Mouse (Mus musculus) forebrain, embryonic 14.5 days (tissue): ENCODE measurements around the gene Zfp68. TPM values are rescaled to one million over a fixed set of nuclear protein-coding genes. Genes with fewer than 3 reads are reported as not detected.
"Not testable (repeated sequence)": the region's sequence is repeated elsewhere in the genome, so short reads cannot be mapped to it uniquely, and the experiment has no call there.

Source experiments
- ATAC-seq: fragments of 200-750 bp; cut with Nextera tagmentation; 2 replicates; pipeline ENCODE4 v1.8.0; 2017; ENCODE audit warnings: mild to moderate bottlenecking, moderate library complexity
- DNase-seq: peaks from one replicate; pipeline ENCODE4 v3.0.0-alpha.2; 2015; ENCODE audit warnings: low spot score
- H3K27ac ChIP-seq: fragments of 300-500 bp; sonication (generic); 2 replicates; pipeline ENCODE4 v1.5.1; 2014; ENCODE audit warnings: low read depth, mild to moderate bottlenecking, control low read depth, low read length, moderate library complexity
- H3K27me3 ChIP-seq: fragments of 300-500 bp; sonication (generic); replicated peaks from 2 replicates; pipeline ENCODE4 v1.6.1; 2014; ENCODE audit warnings: low read length, control low read depth, mixed read lengths; ENCODE audit not compliant: control insufficient read depth, insufficient read depth
- H3K36me3 ChIP-seq: fragments of 300-500 bp; sonication (generic); 2 replicates; pipeline ENCODE4 v1.6.1; 2014; ENCODE audit warnings: low read length, control low read depth; ENCODE audit not compliant: control insufficient read depth, insufficient read depth
- H3K4me1 ChIP-seq: fragments of 300-500 bp; sonication (generic); 2 replicates; pipeline ENCODE4 v1.6.1; 2014; ENCODE audit warnings: antibody characterized with exemption, low read length, control low read depth; ENCODE audit not compliant: control insufficient read depth, insufficient read depth
- H3K4me2 ChIP-seq: fragments of 300-500 bp; sonication (generic); 2 replicates; pipeline ENCODE4 v1.6.1; 2014; ENCODE audit warnings: mild to moderate bottlenecking, control low read depth, low read length
- H3K4me3 ChIP-seq: fragments of 300-500 bp; sonication (generic); 2 replicates; pipeline ENCODE4 v1.5.1; 2014; ENCODE audit warnings: low read depth, low read length, control low read depth
- H3K9ac ChIP-seq: fragments of 300-500 bp; sonication (generic); 2 replicates; pipeline ENCODE4 v1.6.1; 2014; ENCODE audit warnings: mild to moderate bottlenecking, low read length, control low read depth, moderate library complexity
- H3K9me3 ChIP-seq: fragments of 300-500 bp; sonication (generic); replicated peaks from 2 replicates; pipeline ENCODE4 v1.6.1; 2016; ENCODE audit warnings: low read length, control low read depth, mixed read lengths; ENCODE audit not compliant: control insufficient read depth
- WGBS: fragments of 180-500 bp; shearing (Covaris S2); extraction: QIAGEN DNeasy Blood & Tissue Kit; methylation state at CpG from one replicate; pipeline ENCODE4 v1.1.7; 2014; 5-methylcytosine and 5-hydroxymethylcytosine counted together
- polyA plus RNA-seq: library from polyadenylated mRNA; unstranded; fragments of >200 nt; fragmentation: Nextera tagmentation; extraction: Ambion mirVana; gene quantifications from 2 replicates; pipeline ENCODE4 v1.2.1, GENCODE M21; 2014

The Zfp68 gene
- polyA plus RNA-seq, 1 experiment from 2014 or later: 122 TPM

GRCm38 (mm10) chr5:138623478-138623875, 3.9 kb upstream of the Zfp68 start:
- Histone ChIP-seq H3K36me3 (no peaks in the 10 kb centered on the region), H3K9me3 (no peaks in the 10 kb centered on the region), H3K27me3 (no peaks in the 10 kb centered on the region), H3K4me1 (peaks cover 19% of the 10 kb centered on the region), H3K27ac (no peak overlapping the region), H3K4me2 (peak overlapping the region; percentile 75), H3K9ac (peak overlapping the region; percentile 99), H3K4me3 (peak overlapping the region; percentile 78)
- ATAC-seq (no peak), DNase-seq (no peak)
- 9% methylated on average over 3 of the region's 3 CpGs for WGBS

DNA sequence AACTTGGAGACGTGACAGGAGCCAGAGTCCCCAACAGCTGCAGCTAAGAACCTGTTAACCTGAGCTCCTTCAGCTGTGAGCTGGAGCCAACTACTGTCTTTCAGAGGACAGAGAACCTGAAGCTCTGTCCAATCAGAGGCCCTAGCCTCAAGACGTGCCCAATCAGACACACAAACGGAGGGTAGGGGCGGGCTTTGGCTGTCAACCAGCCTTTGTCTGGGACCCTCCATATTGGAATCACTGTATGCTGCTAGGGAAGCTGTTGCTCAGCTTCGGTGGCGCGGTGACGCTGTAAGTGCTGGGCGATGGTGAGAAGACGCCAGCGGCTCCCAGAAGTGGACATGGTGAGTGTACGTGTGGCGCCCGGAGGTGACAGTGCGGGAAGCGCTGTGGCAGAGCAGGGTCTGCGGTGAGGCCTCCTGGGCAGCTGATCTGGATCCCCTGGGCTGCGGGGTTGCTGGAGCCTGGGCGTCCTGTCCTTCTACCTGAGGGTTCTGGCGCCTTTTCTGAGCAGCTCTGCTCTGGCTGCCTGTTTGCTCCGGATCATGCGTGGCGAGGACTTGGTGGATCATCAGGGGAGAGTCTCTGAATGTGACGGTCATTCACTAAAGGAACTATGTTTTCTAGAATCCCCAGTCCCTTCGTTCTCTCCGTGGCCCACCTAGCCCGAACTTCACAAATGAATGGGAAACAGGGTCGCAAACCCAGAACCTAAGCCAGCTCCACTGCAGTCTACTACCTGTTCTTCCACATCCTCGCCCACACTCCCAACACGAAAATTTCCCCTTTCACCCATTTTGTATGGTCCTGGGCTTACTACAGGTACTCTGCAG, 3.3 kb upstream of the Zfp68 start, which contains the start of gene A430033K04Rik:
Gene A430033K04Rik (plus strand): TSS at position 215 of the 833 bp plus-strand sequence.
- H3K9ac ChIP-seq: peak within 1 kb of the TSS; percentile 99
- ATAC-seq (peak; percentile 93), DNase-seq (peak; percentile 98)
- H3K36me3 ChIP-seq: peaks cover 5% of the 10 kb centered on the region; the same call in 1 of the 2 replicates
- H3K4me1 ChIP-seq: peaks cover 19% of the 10 kb centered on the region
- no peaks in the 10 kb centered on the region for H3K27me3 ChIP-seq
- H3K4me2 ChIP-seq: peak within 1 kb of the TSS; percentile 75
- peak within 1 kb of the TSS; percentile 78 for H3K4me3 ChIP-seq
- WGBS: under 1% methylated on average over 29 of the region's 30 CpGs
- peaks cover 1% of the 10 kb centered on the region; the same call in 1 of the 2 replicates for H3K9me3 ChIP-seq
- H3K27ac ChIP-seq: peak within 1 kb of the TSS; percentile 94

- peaks cover 25% of the 10 kb centered on the region for H3K36me3 ChIP-seq
- ATAC-seq (no peak), DNase-seq (no peak)
- no peak overlapping the region for H3K4me3 ChIP-seq
- H3K9me3 ChIP-seq: peaks cover 20% of the 10 kb centered on the region
- no peaks in the 10 kb centered on the region for H3K27me3 ChIP-seq
- H3K4me2 ChIP-seq: no peak overlapping the region
- no peak overlapping the region for H3K9ac ChIP-seq
- no peak overlapping the region for H3K27ac ChIP-seq
- 77% methylated on average over 5 of the region's 5 CpGs for WGBS
- peaks cover 19% of the 10 kb centered on the region for H3K4me1 ChIP-seq
Measured at GRCm38 (mm10) chr5:138620836-138621235, 1.3 kb upstream of the Zfp68 start.

GRCm38 (mm10) chr5:138618353-138618752, 1.2 kb downstream of the Zfp68 start:
- Histone ChIP-seq H3K4me3 (peak overlapping the region; percentile 48), H3K36me3 (peaks cover 50% of the 10 kb centered on the region), H3K27ac (no peak overlapping the region), H3K9ac (no peak overlapping the region), H3K9me3 (peaks cover 41% of the 10 kb centered on the region), H3K4me2 (peak overlapping the region; percentile 54), H3K27me3 (no peaks in the 10 kb centered on the region), H3K4me1 (peaks cover 3% of the 10 kb centered on the region; the same call in 1 of the 2 replicates)
- DNase-seq (no peak), ATAC-seq (no peak)
- 92% methylated on average over 1 of the region's 1 CpGs for WGBS

GRCm38 (mm10) chr5:138587396-138587795, 32.2 kb downstream of the Zfp68 start:
- Histone ChIP-seq H3K4me3 (no peak overlapping the region), H3K9ac (no peak overlapping the region), H3K27me3 (no peaks in the 10 kb centered on the region), H3K36me3 (no peaks in the 10 kb centered on the region), H3K9me3 (no peaks in the 10 kb centered on the region), H3K4me2 (no peak overlapping the region), H3K4me1 (no peaks in the 10 kb centered on the region), H3K27ac (no peak overlapping the region)
- no peak for DNase-seq
- 92% methylated on average over 6 of the region's 6 CpGs for WGBS
- ATAC-seq: no peak

DNA sequence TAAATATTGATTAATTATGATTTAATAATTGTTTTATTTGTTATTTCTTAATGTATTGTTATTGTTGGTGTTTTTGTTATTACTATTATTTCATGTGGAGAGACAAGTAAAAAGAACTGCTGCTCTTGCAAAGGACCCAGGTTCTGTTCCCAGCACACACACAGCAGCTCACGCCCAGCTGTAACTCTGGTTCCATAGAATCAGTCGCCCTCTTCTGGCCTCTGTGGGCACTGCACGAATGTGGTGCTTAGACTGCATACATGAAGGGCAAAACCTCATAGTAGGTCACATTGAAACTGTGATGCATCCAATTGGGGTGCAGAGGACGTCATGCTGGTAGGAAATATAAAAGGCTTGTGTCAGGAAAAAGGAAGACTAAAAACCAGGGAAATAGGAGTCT, 47.9 kb downstream of the Zfp68 start:
- no peak for ATAC-seq
- no peaks in the 10 kb centered on the region for H3K9me3 ChIP-seq
- WGBS: 54% methylated on average over 4 of the region's 4 CpGs
- H3K36me3 ChIP-seq: no peaks in the 10 kb centered on the region
- no peak overlapping the region for H3K9ac ChIP-seq
- H3K27me3 ChIP-seq: no peaks in the 10 kb centered on the region
- no peak overlapping the region for H3K4me2 ChIP-seq
- no peaks in the 10 kb centered on the region for H3K4me1 ChIP-seq
- DNase-seq: peak; percentile 56
- H3K4me3 ChIP-seq: no peak overlapping the region
- no peak overlapping the region for H3K27ac ChIP-seq

DNA sequence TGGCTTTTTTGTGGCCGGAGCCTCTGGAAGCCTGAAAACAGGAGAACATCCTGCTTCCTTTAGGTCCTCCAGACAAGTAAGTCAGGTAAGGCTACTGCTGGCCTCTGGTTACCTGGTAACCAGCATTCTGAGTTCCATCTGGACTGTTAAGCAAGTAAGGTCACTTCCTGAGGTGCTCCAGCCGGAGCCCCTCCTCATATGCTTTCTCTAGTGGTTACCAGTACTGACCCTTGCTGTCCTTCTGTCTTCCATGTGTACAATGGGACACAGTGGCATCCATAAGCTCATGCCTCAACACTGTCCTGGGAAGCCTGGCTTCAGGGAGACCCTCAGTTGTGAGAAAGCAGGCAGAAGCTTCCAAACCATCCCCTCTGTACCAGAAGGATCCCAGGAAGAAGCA, 54.9 kb downstream of the Zfp68 start, which contains the start of gene 1700123K08Rik:
Gene 1700123K08Rik (minus strand): TSS at position 101 of the 400 bp plus-strand sequence.
- 86% methylated on average over 2 of the region's 2 CpGs for WGBS
- H3K4me1 ChIP-seq, ATAC-seq, H3K27me3 ChIP-seq, H3K9ac ChIP-seq, H3K36me3 ChIP-seq, H3K27ac ChIP-seq, DNase-seq, H3K4me3 ChIP-seq, H3K9me3 ChIP-seq, H3K4me2 ChIP-seq: not testable (repeated sequence)
